Mouse (Mus musculus): ENCODE data around the gene Morn3. TPM values are rescaled to one million over a fixed set of nuclear protein-coding genes. Genes with fewer than 3 reads are reported as not detected.

Morn3 gene
- total RNA-seq (2014; rRNA removed) (not detected in 2 replicates), polyA plus RNA-seq (2015; fragmentation: Nextera tagmentation; extraction: Ambion mirVana) (1.1 and 1.3 TPM in 2 replicates)

GRCm38 (mm10) chr5:123046916-123047315 is at the start of gene Morn3:
Morn3 (minus strand) TSS chr5:123047016.
- Histone ChIP-seq H3K36me3 (ENCODE audit: insufficient read depth, low read length) (no peaks in the 10 kb centered on the region), H3K27me3 (ENCODE audit: insufficient read depth, low read length) (no peaks in the 10 kb centered on the region), H3K4me1 (ENCODE audit: insufficient read depth, low read length) (no peaks in the 10 kb centered on the region), H3K9ac (replicated peaks; ENCODE audit: low read length, poor library complexity, severe bottlenecking) (no peak within 1 kb of the TSS), H3K27ac (ENCODE audit: low read depth, low read length) (no peak within 1 kb of the TSS), H3K4me3 (ENCODE audit: low read depth, low read length) (no peak within 1 kb of the TSS), H3K9me3 (ENCODE audit: low read length) (no peaks in the 10 kb centered on the region), H3K4me2 (ENCODE audit: low read depth, low read length, poor library complexity, severe bottlenecking) (no peak within 1 kb of the TSS)
- 87% methylated on average over 3 of the region's 3 CpGs for WGBS
- no peak for TF ChIP-seq CTCF (IDR thresholded peaks at IDR 0.05)
- ATAC-seq (ENCODE audit: low FRiP score) = no peak
- DNase-seq (ENCODE audit: low spot score) = no peak

GRCm38 (mm10) chr5:123096299-123096698 is 49.5 kb upstream of the Morn3 start:
- no peak for ATAC-seq (ENCODE audit: low FRiP score)

GRCm38 (mm10) chr5:123094238-123094991 is 47.6 kb upstream of the Morn3 start:
- peak; percentile 66 for DNase-seq (ENCODE audit: low spot score)
- ATAC-seq (ENCODE audit: low FRiP score) = no peak
- Histone ChIP-seq H3K36me3 (ENCODE audit: insufficient read depth, low read length) (peaks cover 3% of the 10 kb centered on the region; the same call in 1 of the 2 replicates), H3K27me3 (ENCODE audit: insufficient read depth, low read length) (no peaks in the 10 kb centered on the region), H3K9me3 (ENCODE audit: low read length) (no peaks in the 10 kb centered on the region), H3K4me2 (ENCODE audit: low read depth, low read length, poor library complexity, severe bottlenecking) (no peak overlapping the region), H3K27ac (ENCODE audit: low read depth, low read length) (no peak overlapping the region), H3K9ac (replicated peaks; ENCODE audit: low read length, poor library complexity, severe bottlenecking) (no peak overlapping the region), H3K4me3 (ENCODE audit: low read depth, low read length) (no peak overlapping the region), H3K4me1 (ENCODE audit: insufficient read depth, low read length) (no peaks in the 10 kb centered on the region)
- 84% methylated on average over 25 of the region's 25 CpGs for WGBS
- TF ChIP-seq CTCF (IDR thresholded peaks at IDR 0.05) = no peak

More at GRCm38 (mm10) chr5:123096299-123096698, 49.5 kb upstream of the Morn3 start:
- no peaks in the 10 kb centered on the region for H3K9me3 ChIP-seq (ENCODE audit: low read length)
- no peak overlapping the region for H3K27ac ChIP-seq (ENCODE audit: low read depth, low read length)
- WGBS = 93% methylated on average over 8 of the region's 8 CpGs
- H3K9ac ChIP-seq (replicated peaks; ENCODE audit: low read length, poor library complexity, severe bottlenecking) = no peak overlapping the region
- no peak overlapping the region for H3K4me2 ChIP-seq (ENCODE audit: low read depth, low read length, poor library complexity, severe bottlenecking)
- DNase-seq (ENCODE audit: low spot score) = no peak
- no peaks in the 10 kb centered on the region for H3K4me1 ChIP-seq (ENCODE audit: insufficient read depth, low read length)
- no peak overlapping the region for H3K4me3 ChIP-seq (ENCODE audit: low read depth, low read length)
- no peaks in the 10 kb centered on the region for H3K27me3 ChIP-seq (ENCODE audit: insufficient read depth, low read length)
- TF ChIP-seq CTCF (IDR thresholded peaks at IDR 0.05) = no peak
- H3K36me3 ChIP-seq (ENCODE audit: insufficient read depth, low read length) = peaks cover 14% of the 10 kb centered on the region

DNA sequence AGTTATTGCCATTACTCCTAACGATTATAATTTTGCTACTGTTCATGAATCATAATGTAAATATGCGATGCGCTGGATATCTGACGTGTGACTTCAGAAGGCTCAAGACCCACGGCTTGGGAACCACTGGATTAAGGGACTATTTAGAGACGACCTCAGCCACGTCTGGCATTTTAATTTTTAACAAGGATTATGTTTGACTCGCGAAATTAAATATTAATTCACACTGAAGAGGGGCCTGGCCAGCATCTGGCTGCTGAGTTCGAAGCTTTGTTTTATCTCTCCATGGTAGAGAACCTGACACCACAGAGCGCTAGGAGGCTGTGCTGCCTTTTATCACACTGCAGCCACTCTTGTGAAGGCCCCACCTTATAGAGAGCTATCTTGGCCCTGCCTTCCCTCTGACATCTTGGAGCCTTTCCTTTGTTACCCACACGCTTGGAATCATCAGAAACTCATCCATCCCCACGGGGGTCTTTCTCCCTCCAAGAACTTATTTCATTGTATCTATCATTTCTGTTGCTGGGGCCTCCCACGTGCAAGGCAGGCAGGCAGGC is 46.3 kb upstream of the Morn3 start:
- no peak overlapping the region for H3K4me2 ChIP-seq (ENCODE audit: low read depth, low read length, poor library complexity, severe bottlenecking)
- no peak overlapping the region for H3K27ac ChIP-seq (ENCODE audit: low read depth, low read length)
- no peak for DNase-seq (ENCODE audit: low spot score)
- no peak for TF ChIP-seq CTCF (IDR thresholded peaks at IDR 0.05)
- H3K4me1 ChIP-seq (ENCODE audit: insufficient read depth, low read length) = no peaks in the 10 kb centered on the region
- no peaks in the 10 kb centered on the region for H3K27me3 ChIP-seq (ENCODE audit: insufficient read depth, low read length)
- ATAC-seq (ENCODE audit: low FRiP score) = no peak
- H3K4me3 ChIP-seq (ENCODE audit: low read depth, low read length) = no peak overlapping the region
- WGBS = 61% methylated on average over 14 of the region's 14 CpGs
- no peak overlapping the region for H3K9ac ChIP-seq (replicated peaks; ENCODE audit: low read length, poor library complexity, severe bottlenecking)
- no peaks in the 10 kb centered on the region for H3K36me3 ChIP-seq (ENCODE audit: insufficient read depth, low read length)
- H3K9me3 ChIP-seq (ENCODE audit: low read length) = no peaks in the 10 kb centered on the region

DNA sequence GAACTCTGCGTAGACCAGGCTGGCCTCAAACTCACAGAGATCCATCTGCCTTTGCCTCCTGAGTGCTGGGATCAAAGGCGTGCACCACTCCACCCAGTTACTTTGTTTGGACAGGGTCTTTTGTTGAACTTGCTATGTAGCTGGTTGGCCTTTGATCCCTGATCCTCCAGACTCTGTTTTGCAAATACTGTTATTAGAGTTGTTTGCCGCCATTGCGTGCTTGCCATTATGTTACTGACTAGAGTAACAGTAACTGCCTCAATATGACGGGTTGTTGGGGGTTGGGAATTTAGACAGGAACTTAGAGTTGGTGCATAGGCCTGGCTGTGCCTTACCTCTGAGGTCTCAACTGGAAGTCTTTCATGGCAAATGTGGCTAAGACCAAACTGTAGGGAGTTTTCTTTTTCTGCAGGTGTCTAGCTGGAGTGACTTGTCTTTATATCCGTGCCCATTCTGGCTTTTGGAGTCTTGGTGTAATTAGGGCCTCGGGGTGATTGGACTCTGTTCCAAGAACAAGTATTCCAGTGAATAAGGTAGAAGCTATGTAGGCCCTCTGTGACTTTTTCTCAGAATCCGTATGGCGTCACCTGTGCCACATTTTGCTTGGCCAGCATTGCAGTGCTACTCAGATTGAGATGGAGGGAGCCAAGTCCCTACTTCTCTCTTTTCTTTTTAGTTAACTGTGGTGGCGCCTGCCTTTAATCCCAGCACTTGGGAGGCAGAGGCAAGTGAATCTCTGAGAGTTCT is 43.9 kb upstream of the Morn3 start:
- TF ChIP-seq CTCF (IDR thresholded peaks at IDR 0.05) = no peak
- Histone ChIP-seq H3K9me3 (ENCODE audit: low read length) (no peaks in the 10 kb centered on the region), H3K4me1 (ENCODE audit: insufficient read depth, low read length) (no peaks in the 10 kb centered on the region), H3K27me3 (ENCODE audit: insufficient read depth, low read length) (no peaks in the 10 kb centered on the region), H3K27ac (ENCODE audit: low read depth, low read length) (no peak overlapping the region), H3K4me2 (ENCODE audit: low read depth, low read length, poor library complexity, severe bottlenecking) (no peak overlapping the region), H3K9ac (replicated peaks; ENCODE audit: low read length, poor library complexity, severe bottlenecking) (no peak overlapping the region), H3K36me3 (ENCODE audit: insufficient read depth, low read length) (no peaks in the 10 kb centered on the region), H3K4me3 (ENCODE audit: low read depth, low read length) (no peak overlapping the region)
- no peak for ATAC-seq (ENCODE audit: low FRiP score)
- DNase-seq (ENCODE audit: low spot score) = no peak
- WGBS = 88% methylated on average over 10 of the region's 10 CpGs

GRCm38 (mm10) chr5:123088784-123089183 is 42.0 kb upstream of the Morn3 start:
- no peak for TF ChIP-seq CTCF (IDR thresholded peaks at IDR 0.05)
- Histone ChIP-seq H3K36me3 (ENCODE audit: insufficient read depth, low read length) (no peaks in the 10 kb centered on the region), H3K9me3 (ENCODE audit: low read length) (no peaks in the 10 kb centered on the region), H3K27ac (ENCODE audit: low read depth, low read length) (no peak overlapping the region), H3K4me3 (ENCODE audit: low read depth, low read length) (no peak overlapping the region), H3K4me1 (ENCODE audit: insufficient read depth, low read length) (no peaks in the 10 kb centered on the region), H3K27me3 (ENCODE audit: insufficient read depth, low read length) (no peaks in the 10 kb centered on the region), H3K9ac (replicated peaks; ENCODE audit: low read length, poor library complexity, severe bottlenecking) (no peak overlapping the region), H3K4me2 (ENCODE audit: low read depth, low read length, poor library complexity, severe bottlenecking) (no peak overlapping the region)
- DNase-seq (ENCODE audit: low spot score) = no peak
- WGBS = 85% methylated on average over 4 of the region's 4 CpGs
- no peak for ATAC-seq (ENCODE audit: low FRiP score)

Measured in midbrain, postnatal 0 days (tissue).